Mouse (Mus musculus): Measurements from ENCODE around the gene Parp4. TPM values are rescaled to one million over a fixed set of nuclear protein-coding genes. Genes with fewer than 3 reads are reported as not detected.

Gene Parp4
- polyA plus RNA-seq (2014; fragmentation: Nextera tagmentation; extraction: Ambion mirVana) = 4.3 and 4.7 TPM in 2 replicates

DNA sequence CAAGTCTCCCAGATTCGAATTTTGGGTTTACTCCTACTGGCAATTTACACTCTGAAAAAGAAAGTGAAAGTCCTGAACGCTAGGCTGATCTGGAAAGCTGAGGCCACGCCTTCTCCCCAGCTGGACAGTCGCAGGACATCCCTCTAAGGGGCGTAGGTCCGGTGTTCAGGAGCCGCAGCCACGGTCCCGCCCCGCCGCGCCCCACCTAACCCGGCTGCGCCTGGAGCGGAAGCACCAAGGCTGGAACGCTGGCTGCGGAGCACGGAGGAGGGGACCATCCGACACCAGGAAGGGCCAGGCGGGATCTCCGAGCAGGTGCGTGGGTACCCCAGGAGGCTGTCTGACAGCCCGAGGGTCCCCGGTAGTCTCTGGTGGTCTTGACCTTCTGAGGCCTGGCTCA lies at the start of gene Parp4, which contains the start of gene Cenpj:
Gene Parp4, plus strand, starts transcription at position 204 of the 400 bp plus-strand sequence.
Gene Cenpj, minus strand, starts transcription at position 10 of the 400 bp plus-strand sequence.
- Histone ChIP-seq H3K36me3 (ENCODE audit: control insufficient read depth, insufficient read depth, low read length) (no peaks in the 10 kb centered on the region), H3K9ac (ENCODE audit: low read length) (peak within 1 kb of the TSS; percentile 45), H3K4me2 (ENCODE audit: low read length) (peak within 1 kb of the TSS; percentile 55), H3K4me3 (ENCODE audit: low read depth, low read length) (peak within 1 kb of the TSS; percentile 50), H3K9me3 (ENCODE audit: control insufficient read depth, low read length) (no peaks in the 10 kb centered on the region), H3K27ac (ENCODE audit: low read depth) (no peak within 1 kb of the TSS), H3K27me3 (replicated peaks; ENCODE audit: control insufficient read depth, insufficient read depth, low read length) (no peaks in the 10 kb centered on the region), H3K4me1 (replicated peaks; ENCODE audit: control insufficient read depth, insufficient read depth, low read length) (0 out of 2 replicates have a peak, but pooled peaks cover 4% of the 10 kb centered on the region)
- under 1% methylated on average over 22 of the region's 24 CpGs for WGBS
- DNase-seq (ENCODE audit: low spot score) = peak; percentile 81
- ATAC-seq (replicated peaks; ENCODE audit: low FRiP score, low TSS enrichment, low read depth) = peak; percentile 77

- Histone ChIP-seq H3K9ac (ENCODE audit: low read length) (no peak overlapping the region), H3K9me3 (ENCODE audit: control insufficient read depth, low read length) (no peaks in the 10 kb centered on the region), H3K36me3 (ENCODE audit: control insufficient read depth, insufficient read depth, low read length) (peaks cover 46% of the 10 kb centered on the region), H3K27ac (ENCODE audit: low read depth) (no peak overlapping the region), H3K4me2 (ENCODE audit: low read length) (no peak overlapping the region), H3K27me3 (replicated peaks; ENCODE audit: control insufficient read depth, insufficient read depth, low read length) (no peaks in the 10 kb centered on the region), H3K4me3 (ENCODE audit: low read depth, low read length) (no peak overlapping the region), H3K4me1 (replicated peaks; ENCODE audit: control insufficient read depth, insufficient read depth, low read length) (no peaks in the 10 kb centered on the region)
- WGBS = 90% methylated on average over 2 of the region's 2 CpGs
- ATAC-seq (replicated peaks; ENCODE audit: low FRiP score, low TSS enrichment, low read depth) (no peak), DNase-seq (ENCODE audit: low spot score) (no peak)
Observed at GRCm38 (mm10) chr14:56530788-56531187, 44.6 kb upstream of the Parp4 start.

DNA sequence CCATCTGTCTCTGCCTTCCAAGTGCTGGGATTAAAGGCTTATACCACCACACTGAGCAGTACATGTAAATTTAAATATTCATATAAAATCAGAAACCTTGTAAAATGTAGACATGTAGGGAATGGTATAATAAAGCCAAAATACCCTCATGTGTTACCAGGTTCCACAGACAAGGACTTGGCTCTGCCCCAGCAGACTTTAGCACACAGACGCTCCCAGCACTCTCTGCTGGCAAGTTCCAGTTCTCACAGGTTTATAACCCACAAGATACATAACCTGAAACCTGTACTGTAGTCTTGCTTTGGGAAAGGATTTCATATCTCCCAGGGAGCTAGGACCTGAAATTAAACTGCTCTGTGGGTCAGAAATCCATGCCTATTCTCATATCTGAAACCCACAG lies 30.5 kb upstream of the Parp4 start:
- Histone ChIP-seq H3K36me3 (ENCODE audit: control insufficient read depth, insufficient read depth, low read length) (peaks cover 9% of the 10 kb centered on the region; the same call in 1 of the 2 replicates), H3K4me3 (ENCODE audit: low read depth, low read length) (no peak overlapping the region), H3K27ac (ENCODE audit: low read depth) (no peak overlapping the region), H3K9me3 (ENCODE audit: control insufficient read depth, low read length) (no peaks in the 10 kb centered on the region), H3K27me3 (replicated peaks; ENCODE audit: control insufficient read depth, insufficient read depth, low read length) (no peaks in the 10 kb centered on the region), H3K4me2 (ENCODE audit: low read length) (no peak overlapping the region), H3K9ac (ENCODE audit: low read length) (no peak overlapping the region), H3K4me1 (replicated peaks; ENCODE audit: control insufficient read depth, insufficient read depth, low read length) (no peaks in the 10 kb centered on the region)
- 89% methylated on average over 1 of the region's 1 CpGs for WGBS
- ATAC-seq (replicated peaks; ENCODE audit: low FRiP score, low TSS enrichment, low read depth) (no peak), DNase-seq (ENCODE audit: low spot score) (no peak)

DNA sequence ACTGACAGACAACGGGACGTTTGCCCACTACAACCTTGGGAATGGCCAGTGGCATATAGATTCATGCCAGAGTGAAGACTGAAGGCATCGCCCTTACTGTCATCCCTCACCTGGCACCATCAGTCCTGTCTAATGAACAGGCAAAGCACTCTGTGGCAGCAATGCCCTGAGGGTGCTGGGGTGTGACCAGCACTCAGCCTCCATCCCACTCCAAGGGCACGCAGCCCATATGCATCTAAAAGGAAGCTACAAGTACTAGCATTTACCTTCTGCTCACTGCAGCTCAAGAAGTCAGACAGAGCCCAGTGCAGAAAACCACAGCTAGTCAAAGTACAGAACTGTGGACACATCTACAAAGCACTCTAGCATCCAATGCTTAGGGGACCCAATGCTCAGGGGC lies 29.9 kb upstream of the Parp4 start:
- no peak for ATAC-seq (replicated peaks; ENCODE audit: low FRiP score, low TSS enrichment, low read depth)

GRCm38 (mm10) chr14:56550960-56551359 lies 24.5 kb upstream of the Parp4 start:
- 88% methylated on average over 4 of the region's 4 CpGs for WGBS
- Histone ChIP-seq H3K27ac (ENCODE audit: low read depth) (no peak overlapping the region), H3K4me1 (replicated peaks; ENCODE audit: control insufficient read depth, insufficient read depth, low read length) (no peaks in the 10 kb centered on the region), H3K4me3 (ENCODE audit: low read depth, low read length) (no peak overlapping the region), H3K4me2 (ENCODE audit: low read length) (no peak overlapping the region), H3K9ac (ENCODE audit: low read length) (no peak overlapping the region), H3K27me3 (replicated peaks; ENCODE audit: control insufficient read depth, insufficient read depth, low read length) (no peaks in the 10 kb centered on the region), H3K36me3 (ENCODE audit: control insufficient read depth, insufficient read depth, low read length) (peaks cover 42% of the 10 kb centered on the region), H3K9me3 (ENCODE audit: control insufficient read depth, low read length) (no peaks in the 10 kb centered on the region)
- ATAC-seq (replicated peaks; ENCODE audit: low FRiP score, low TSS enrichment, low read depth) (no peak), DNase-seq (ENCODE audit: low spot score) (no peak)

More for the DNA sequence above, 29.9 kb upstream of the Parp4 start:
- Histone ChIP-seq H3K4me2 (ENCODE audit: low read length) (no peak overlapping the region), H3K36me3 (ENCODE audit: control insufficient read depth, insufficient read depth, low read length) (peaks cover 9% of the 10 kb centered on the region), H3K9ac (ENCODE audit: low read length) (no peak overlapping the region), H3K9me3 (ENCODE audit: control insufficient read depth, low read length) (no peaks in the 10 kb centered on the region), H3K27me3 (replicated peaks; ENCODE audit: control insufficient read depth, insufficient read depth, low read length) (no peaks in the 10 kb centered on the region), H3K27ac (ENCODE audit: low read depth) (no peak overlapping the region), H3K4me1 (replicated peaks; ENCODE audit: control insufficient read depth, insufficient read depth, low read length) (no peaks in the 10 kb centered on the region), H3K4me3 (ENCODE audit: low read depth, low read length) (no peak overlapping the region)
- WGBS = 93% methylated on average over 4 of the region's 4 CpGs
- DNase-seq (ENCODE audit: low spot score) = no peak

DNA sequence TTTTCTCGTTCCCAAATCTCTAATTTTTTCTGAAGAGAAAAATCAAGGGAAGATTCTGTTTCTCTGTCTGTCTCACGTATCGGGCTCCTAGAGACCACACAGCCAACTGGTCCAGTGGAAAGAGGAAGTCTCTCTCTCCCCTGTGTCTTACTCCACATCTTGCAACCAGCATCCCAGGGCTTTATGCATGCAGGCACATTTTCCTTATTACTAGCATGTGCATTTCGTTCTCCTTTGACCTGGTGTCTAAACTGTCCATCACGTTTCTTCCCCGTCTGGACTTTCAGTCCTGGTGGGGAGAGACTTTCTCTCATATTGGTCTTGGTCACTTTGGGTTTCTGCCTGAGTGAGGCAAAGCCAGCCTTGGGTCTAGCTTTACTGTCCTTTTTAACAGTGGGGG lies 22.5 kb upstream of the Parp4 start:
- H3K9ac ChIP-seq (ENCODE audit: low read length) = no peak overlapping the region
- no peak for ATAC-seq (replicated peaks; ENCODE audit: low FRiP score, low TSS enrichment, low read depth)
- WGBS = 91% methylated on average over 6 of the region's 6 CpGs

GRCm38 (mm10) chr14:56553331-56553730 lies 22.1 kb upstream of the Parp4 start:
- ATAC-seq (replicated peaks; ENCODE audit: low FRiP score, low TSS enrichment, low read depth) (no peak), DNase-seq (ENCODE audit: low spot score) (no peak)
- Histone ChIP-seq H3K9me3 (ENCODE audit: control insufficient read depth, low read length) (no peaks in the 10 kb centered on the region), H3K27ac (ENCODE audit: low read depth) (no peak overlapping the region), H3K4me2 (ENCODE audit: low read length) (no peak overlapping the region), H3K4me3 (ENCODE audit: low read depth, low read length) (no peak overlapping the region), H3K36me3 (ENCODE audit: control insufficient read depth, insufficient read depth, low read length) (peaks cover 39% of the 10 kb centered on the region), H3K4me1 (replicated peaks; ENCODE audit: control insufficient read depth, insufficient read depth, low read length) (no peaks in the 10 kb centered on the region), H3K9ac (ENCODE audit: low read length) (no peak overlapping the region), H3K27me3 (replicated peaks; ENCODE audit: control insufficient read depth, insufficient read depth, low read length) (no peaks in the 10 kb centered on the region)
- WGBS = 96% methylated on average over 7 of the region's 7 CpGs

More for the DNA sequence above, 22.5 kb upstream of the Parp4 start:
- H3K4me3 ChIP-seq (ENCODE audit: low read depth, low read length) = no peak overlapping the region
- H3K4me1 ChIP-seq (replicated peaks; ENCODE audit: control insufficient read depth, insufficient read depth, low read length) = no peaks in the 10 kb centered on the region
- H3K36me3 ChIP-seq (ENCODE audit: control insufficient read depth, insufficient read depth, low read length) = peaks cover 39% of the 10 kb centered on the region
- H3K4me2 ChIP-seq (ENCODE audit: low read length) = no peak overlapping the region
- H3K27ac ChIP-seq (ENCODE audit: low read depth) = no peak overlapping the region
- no peak for DNase-seq (ENCODE audit: low spot score)
- no peaks in the 10 kb centered on the region for H3K27me3 ChIP-seq (replicated peaks; ENCODE audit: control insufficient read depth, insufficient read depth, low read length)
- no peaks in the 10 kb centered on the region for H3K9me3 ChIP-seq (ENCODE audit: control insufficient read depth, low read length)

GRCm38 (mm10) chr14:56554716-56555115 lies 20.7 kb upstream of the Parp4 start:
- no peak overlapping the region for H3K4me2 ChIP-seq (ENCODE audit: low read length)
- no peak overlapping the region for H3K4me3 ChIP-seq (ENCODE audit: low read depth, low read length)
- H3K9me3 ChIP-seq (ENCODE audit: control insufficient read depth, low read length) = no peaks in the 10 kb centered on the region
- DNase-seq (ENCODE audit: low spot score) (no peak), ATAC-seq (replicated peaks; ENCODE audit: low FRiP score, low TSS enrichment, low read depth) (no peak)
- no peaks in the 10 kb centered on the region for H3K4me1 ChIP-seq (replicated peaks; ENCODE audit: control insufficient read depth, insufficient read depth, low read length)
- WGBS = 98% methylated on average over 2 of the region's 2 CpGs
- H3K9ac ChIP-seq (ENCODE audit: low read length) = no peak overlapping the region
- no peaks in the 10 kb centered on the region for H3K27me3 ChIP-seq (replicated peaks; ENCODE audit: control insufficient read depth, insufficient read depth, low read length)
- peaks cover 39% of the 10 kb centered on the region for H3K36me3 ChIP-seq (ENCODE audit: control insufficient read depth, insufficient read depth, low read length)
- no peak overlapping the region for H3K27ac ChIP-seq (ENCODE audit: low read depth)

DNA sequence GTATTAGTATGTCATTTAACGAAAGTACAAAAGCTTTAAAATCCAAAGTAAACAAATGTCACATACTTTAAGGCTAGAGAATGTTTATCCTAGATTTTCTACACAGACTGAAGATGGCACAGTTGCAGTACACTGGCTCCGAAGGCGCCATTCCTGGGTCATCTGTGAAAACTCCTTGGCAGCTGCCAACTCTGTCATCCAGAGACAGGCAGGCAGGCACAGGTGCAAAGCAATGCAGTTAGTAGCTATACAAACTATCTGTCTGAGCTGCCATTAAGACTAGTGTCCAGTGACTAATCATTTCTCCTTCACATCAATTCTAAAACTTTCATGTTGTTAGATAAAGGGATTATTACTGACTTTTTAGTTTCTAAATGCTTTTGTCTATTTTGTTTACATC lies 16.3 kb upstream of the Parp4 start:
- no peak for DNase-seq (ENCODE audit: low spot score)
- ATAC-seq (replicated peaks; ENCODE audit: low FRiP score, low TSS enrichment, low read depth) = no peak
- Histone ChIP-seq H3K9ac (ENCODE audit: low read length) (no peak overlapping the region), H3K4me3 (ENCODE audit: low read depth, low read length) (no peak overlapping the region), H3K4me2 (ENCODE audit: low read length) (no peak overlapping the region), H3K27ac (ENCODE audit: low read depth) (no peak overlapping the region), H3K36me3 (ENCODE audit: control insufficient read depth, insufficient read depth, low read length) (peaks cover 18% of the 10 kb centered on the region), H3K4me1 (replicated peaks; ENCODE audit: control insufficient read depth, insufficient read depth, low read length) (no peaks in the 10 kb centered on the region), H3K9me3 (ENCODE audit: control insufficient read depth, low read length) (no peaks in the 10 kb centered on the region), H3K27me3 (replicated peaks; ENCODE audit: control insufficient read depth, insufficient read depth, low read length) (no peaks in the 10 kb centered on the region)
- WGBS = 82% methylated on average over 3 of the region's 3 CpGs

All from intestine, embryonic 14.5 days (tissue).